Mouse (Mus musculus) stomach, embryonic 14.5 days (tissue): ENCODE measurements around the gene Gm20388. TPM values are rescaled to one million over a fixed set of nuclear protein-coding genes. Genes with fewer than 3 reads are reported as not detected.
A peak's percentile ranks its signal among the peaks of the same experiment; 100 is the strongest.

ENCODE experiments used
- ATAC-seq: fragments of 200-750 bp; cut with Nextera tagmentation; 2 replicates; pipeline ENCODE4 v1.8.0; 2017; ENCODE audit warnings: low read depth, moderate TSS enrichment; ENCODE audit not compliant: insufficient number of reproducible peaks, insufficient read depth, low FRiP score
- H3K27ac ChIP-seq: fragments of 300-500 bp; sonication (generic); 2 replicates; pipeline ENCODE4 v1.5.1; 2014; ENCODE audit warnings: mild to moderate bottlenecking, low read length, moderate library complexity, mixed read lengths
- H3K27me3 ChIP-seq: fragments of 300-500 bp; sonication (generic); 2 replicates; pipeline ENCODE4 v1.6.1; 2014; ENCODE audit warnings: low read length, control low read depth, mixed read lengths; ENCODE audit not compliant: control insufficient read depth, insufficient read depth
- H3K36me3 ChIP-seq: fragments of 300-500 bp; sonication (generic); 2 replicates; pipeline ENCODE4 v1.6.1; 2014; ENCODE audit warnings: mild to moderate bottlenecking, control low read depth, low read length, moderate library complexity, mixed read lengths; ENCODE audit not compliant: control insufficient read depth, insufficient read depth
- H3K4me1 ChIP-seq: fragments of 300-500 bp; sonication (generic); 2 replicates; pipeline ENCODE4 v1.6.1; 2014; ENCODE audit warnings: low read length, control low read depth, mixed read lengths; ENCODE audit not compliant: control insufficient read depth, insufficient read depth
- H3K4me2 ChIP-seq: fragments of 300-500 bp; sonication (generic); replicated peaks from 2 replicates; pipeline ENCODE4 v1.6.1; 2014; ENCODE audit warnings: low read depth, low read length, control low read depth
- H3K4me3 ChIP-seq: fragments of 300-500 bp; sonication (generic); 2 replicates; pipeline ENCODE4 v1.5.1; 2014; ENCODE audit warnings: low read depth, low read length, control low read depth
- H3K9ac ChIP-seq: fragments of 300-500 bp; sonication (generic); replicated peaks from 2 replicates; pipeline ENCODE4 v1.6.1; 2014; ENCODE audit warnings: low read depth, mild to moderate bottlenecking, control low read depth, low read length, moderate library complexity, mixed read lengths
- H3K9me3 ChIP-seq: fragments of 300-500 bp; sonication (generic); 2 replicates; pipeline ENCODE4 v1.6.1; 2016; ENCODE audit warnings: low read depth, low read length, control low read depth; ENCODE audit not compliant: control insufficient read depth
- WGBS: fragments of 180-500 bp; shearing (Covaris S2); extraction: QIAGEN DNeasy Blood & Tissue Kit; methylation state at CpG from one replicate; pipeline ENCODE4 v1.1.7; 2014; 5-methylcytosine and 5-hydroxymethylcytosine counted together
- polyA plus RNA-seq: library from polyadenylated mRNA; unstranded; fragments of >200 nt; fragmentation: Nextera tagmentation; extraction: Ambion mirVana; gene quantifications from 2 replicates; pipeline ENCODE4 v1.2.1, GENCODE M21; 2014

Gm20388 gene
- polyA plus RNA-seq, 1 experiment from 2014 or later, result 11.4 TPM

DNA sequence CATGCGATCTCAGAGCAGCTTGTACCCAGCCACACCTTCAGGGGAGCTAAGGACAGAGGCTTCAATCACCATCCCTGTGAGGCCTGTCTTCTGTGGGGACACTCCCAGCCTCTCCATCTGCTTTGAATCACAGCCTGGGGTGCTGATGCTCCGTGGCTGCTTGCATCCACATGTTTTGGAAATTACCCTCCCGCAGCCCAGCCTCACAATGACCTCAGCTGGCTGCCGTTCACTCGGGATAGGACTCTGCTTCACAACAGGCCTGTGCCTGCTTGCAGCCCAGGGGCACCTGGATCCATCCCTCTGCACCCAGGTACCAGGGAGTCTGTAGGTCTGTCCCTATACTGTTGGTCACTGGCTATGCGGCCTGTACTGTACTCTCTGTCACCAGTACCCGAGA is 2153.7 kb downstream of the Gm20388 start:
- no peak overlapping the region for H3K4me3 ChIP-seq
- no peak overlapping the region for H3K27ac ChIP-seq
- no peak overlapping the region for H3K4me2 ChIP-seq
- 65% methylated on average over 7 of the region's 7 CpGs for WGBS
- no peak overlapping the region for H3K9ac ChIP-seq
- H3K27me3 ChIP-seq, result no peaks in the 10 kb centered on the region
- no peaks in the 10 kb centered on the region for H3K36me3 ChIP-seq
- no peaks in the 10 kb centered on the region for H3K4me1 ChIP-seq
- no peak for ATAC-seq
- H3K9me3 ChIP-seq, result no peaks in the 10 kb centered on the region

GRCm38 (mm10) chr8:122067783-122068505 is 2157.3 kb downstream of the Gm20388 start:
- no peak overlapping the region for H3K9ac ChIP-seq
- WGBS, result 49% methylated on average over 15 of the region's 15 CpGs
- ATAC-seq, result no peak
- H3K36me3 ChIP-seq, result no peaks in the 10 kb centered on the region
- no peaks in the 10 kb centered on the region for H3K4me1 ChIP-seq
- H3K27me3 ChIP-seq, result no peaks in the 10 kb centered on the region
- no peak overlapping the region for H3K27ac ChIP-seq
- no peaks in the 10 kb centered on the region for H3K9me3 ChIP-seq
- no peak overlapping the region for H3K4me3 ChIP-seq
- no peak overlapping the region for H3K4me2 ChIP-seq

GRCm38 (mm10) chr8:122068609-122069008 is 2158.0 kb downstream of the Gm20388 start:
- H3K27ac ChIP-seq, result no peak overlapping the region
- no peaks in the 10 kb centered on the region for H3K27me3 ChIP-seq
- no peak overlapping the region for H3K4me2 ChIP-seq
- ATAC-seq, result no peak
- no peak overlapping the region for H3K4me3 ChIP-seq
- no peaks in the 10 kb centered on the region for H3K36me3 ChIP-seq
- no peaks in the 10 kb centered on the region for H3K9me3 ChIP-seq
- 76% methylated on average over 13 of the region's 13 CpGs for WGBS
- no peaks in the 10 kb centered on the region for H3K4me1 ChIP-seq
- no peak overlapping the region for H3K9ac ChIP-seq

DNA sequence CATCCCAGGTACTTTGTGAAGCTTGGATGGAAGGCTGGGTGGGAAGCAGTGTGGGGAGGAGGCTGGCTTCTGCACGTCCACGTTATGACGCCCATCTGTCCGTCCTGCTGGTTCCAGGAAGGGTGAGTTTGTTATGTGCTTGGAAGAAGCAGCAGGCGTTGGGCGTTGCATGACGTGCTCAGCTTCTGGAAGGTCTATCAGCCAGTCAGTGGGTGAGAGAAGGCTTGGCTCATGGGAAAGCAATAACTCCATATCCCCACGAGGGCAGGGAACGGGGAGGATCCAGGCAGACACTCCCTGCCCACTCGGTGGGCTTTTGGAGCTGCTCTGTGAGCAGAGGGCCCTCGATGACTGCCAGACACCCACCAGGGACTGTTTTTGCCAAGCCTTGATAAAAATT is 2158.6 kb downstream of the Gm20388 start:
- Histone ChIP-seq H3K9ac (no peak overlapping the region), H3K27me3 (no peaks in the 10 kb centered on the region), H3K9me3 (no peaks in the 10 kb centered on the region), H3K4me1 (peaks cover 4% of the 10 kb centered on the region; the same call in 1 of the 2 replicates), H3K27ac (no peak overlapping the region), H3K4me2 (no peak overlapping the region), H3K4me3 (no peak overlapping the region), H3K36me3 (no peaks in the 10 kb centered on the region)
- ATAC-seq, result no peak
- 87% methylated on average over 11 of the region's 11 CpGs for WGBS

GRCm38 (mm10) chr8:122071193-122071592 is 2160.6 kb downstream of the Gm20388 start:
- Histone ChIP-seq H3K9ac (no peak overlapping the region), H3K4me2 (no peak overlapping the region), H3K27me3 (0 out of 2 replicates have a peak, but pooled peaks cover 2% of the 10 kb centered on the region), H3K4me3 (no peak overlapping the region), H3K4me1 (peaks cover 15% of the 10 kb centered on the region; the same call in 1 of the 2 replicates), H3K9me3 (no peaks in the 10 kb centered on the region), H3K27ac (no peak overlapping the region), H3K36me3 (no peaks in the 10 kb centered on the region)
- no peak for ATAC-seq
- WGBS, result 71% methylated on average over 4 of the region's 4 CpGs

DNA sequence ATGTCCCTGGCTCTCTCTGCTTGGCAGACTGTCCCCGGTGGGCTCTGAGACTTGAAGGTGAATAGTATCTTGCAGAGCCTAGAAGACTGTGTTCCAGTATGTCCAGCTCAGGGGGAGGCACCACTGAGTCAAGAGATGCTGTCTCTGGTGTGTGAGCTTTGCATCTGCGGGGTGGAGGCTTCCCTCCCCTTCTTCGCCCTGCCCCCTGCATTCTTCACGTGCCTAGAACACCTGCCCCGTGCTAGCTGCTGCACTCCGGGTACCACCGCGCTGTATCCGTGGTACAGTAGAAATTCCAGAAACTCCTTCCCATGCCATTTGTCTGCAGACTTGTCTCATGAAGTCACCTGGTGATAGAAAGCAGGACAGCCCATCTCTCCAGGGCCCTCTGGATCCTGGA is 2163.3 kb downstream of the Gm20388 start:
- H3K9me3 ChIP-seq, result no peaks in the 10 kb centered on the region
- no peak for ATAC-seq
- WGBS, result 23% methylated on average over 9 of the region's 9 CpGs

DNA sequence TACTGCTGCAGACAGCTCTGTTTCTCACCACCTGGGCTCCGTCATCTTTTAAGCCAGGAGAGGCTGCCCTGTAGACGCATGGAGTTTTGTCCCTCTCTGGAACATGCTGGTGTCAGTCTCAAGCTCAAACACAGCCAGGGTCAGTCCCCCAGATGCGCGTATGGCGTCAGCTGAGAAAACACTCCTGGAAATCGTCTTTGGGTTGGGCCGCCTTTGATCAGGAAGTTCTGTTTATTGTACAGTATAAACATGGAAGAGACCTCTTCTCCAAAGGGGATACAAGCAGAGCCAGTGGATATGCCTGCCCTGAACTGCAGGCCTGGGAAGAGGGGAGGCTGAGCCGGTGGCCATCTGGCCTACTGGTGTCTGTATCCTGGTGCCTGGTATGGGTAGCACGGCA is 2163.8 kb downstream of the Gm20388 start:
- ATAC-seq, result peak; percentile 25; the same call in 1 of the 2 replicates
- 20% methylated on average over 9 of the region's 9 CpGs for WGBS
- 0 out of 2 replicates have a peak, but pooled peaks cover 2% of the 10 kb centered on the region for H3K27me3 ChIP-seq
- no peak overlapping the region for H3K4me2 ChIP-seq
- H3K36me3 ChIP-seq, result no peaks in the 10 kb centered on the region
- H3K27ac ChIP-seq, result no peak overlapping the region
- peaks cover 22% of the 10 kb centered on the region; the same call in 1 of the 2 replicates for H3K4me1 ChIP-seq
- H3K9ac ChIP-seq, result no peak overlapping the region
- no peaks in the 10 kb centered on the region for H3K9me3 ChIP-seq
- no peak overlapping the region for H3K4me3 ChIP-seq

More for the DNA sequence above, 2163.3 kb downstream of the Gm20388 start:
- H3K9ac ChIP-seq, result no peak overlapping the region
- H3K4me2 ChIP-seq, result no peak overlapping the region
- H3K4me1 ChIP-seq, result peaks cover 19% of the 10 kb centered on the region; the same call in 1 of the 2 replicates
- H3K36me3 ChIP-seq, result no peaks in the 10 kb centered on the region
- H3K27ac ChIP-seq, result no peak overlapping the region
- H3K27me3 ChIP-seq, result 0 out of 2 replicates have a peak, but pooled peaks cover 2% of the 10 kb centered on the region
- H3K4me3 ChIP-seq, result no peak overlapping the region

- 66% methylated on average over 4 of the region's 4 CpGs for WGBS
- H3K9ac ChIP-seq, result no peak overlapping the region
- H3K9me3 ChIP-seq, result no peaks in the 10 kb centered on the region
- H3K27ac ChIP-seq, result no peak overlapping the region
- H3K36me3 ChIP-seq, result no peaks in the 10 kb centered on the region
- no peak overlapping the region for H3K4me3 ChIP-seq
- H3K4me1 ChIP-seq, result peaks cover 27% of the 10 kb centered on the region
- no peak for ATAC-seq
- 0 out of 2 replicates have a peak, but pooled peaks cover 2% of the 10 kb centered on the region for H3K27me3 ChIP-seq
- H3K4me2 ChIP-seq, result no peak overlapping the region
Measured at GRCm38 (mm10) chr8:122074977-122075376, 2164.3 kb downstream of the Gm20388 start.
